Mouse (Mus musculus) liver, adult 2 months (tissue): ENCODE data around the gene Cpeb3. TPM values are rescaled to one million over a fixed set of nuclear protein-coding genes. Genes with fewer than 3 reads are reported as not detected.

Experiments used
- DNase-seq: peaks from one replicate; pipeline ENCODE4 v3.0.0-alpha.2; 2011; ENCODE audit warnings: low read depth, low spot score; ENCODE audit errors: extremely low read depth
- H3K27ac ChIP-seq: fragments of 200-500 bp; replicated peaks from 2 replicates; pipeline ENCODE4 v1.5.1; 2012; ENCODE audit warnings: low read depth, mild to moderate bottlenecking, control low read depth, inconsistent platforms, low read length; ENCODE audit not compliant: insufficient read depth
- H3K27me3 ChIP-seq: fragments of 200-500 bp; 2 replicates; pipeline ENCODE4 v1.6.1; 2012; ENCODE audit warnings: mild to moderate bottlenecking, moderate library complexity, low read length, inconsistent platforms; ENCODE audit not compliant: control insufficient read depth, insufficient read depth
- H3K36me3 ChIP-seq: fragments of 200-500 bp; 2 replicates; pipeline ENCODE4 v1.6.1; 2012; ENCODE audit warnings: low read length, inconsistent platforms; ENCODE audit not compliant: control insufficient read depth, insufficient read depth
- H3K4me1 ChIP-seq: fragments of 200-500 bp; 2 replicates; pipeline ENCODE4 v1.6.1; 2011; ENCODE audit warnings: low read length; ENCODE audit not compliant: control insufficient read depth, insufficient read depth
- H3K4me3 ChIP-seq: fragments of 200-500 bp; 2 replicates; pipeline ENCODE4 v1.5.1; 2011; ENCODE audit warnings: low read depth, mild to moderate bottlenecking, control low read depth, low read length, moderate library complexity; ENCODE audit not compliant: insufficient read depth
- H3K79me2 ChIP-seq: fragments of 200-500 bp; 2 replicates; pipeline ENCODE4 v1.6.1; 2012; ENCODE audit warnings: inconsistent platforms, mild to moderate bottlenecking, low read length, moderate library complexity; ENCODE audit not compliant: control insufficient read depth, insufficient read depth
- H3K9ac ChIP-seq: fragments of 200-500 bp; 2 replicates; pipeline ENCODE4 v1.6.1; 2012; ENCODE audit warnings: low read depth, mild to moderate bottlenecking, control low read depth, inconsistent platforms, low read length
- CTCF ChIP-seq: fragments of 200-500 bp; IDR thresholded peaks from 2 replicates; pipeline ENCODE4 v1.5.1; 2011; ENCODE audit warnings: low read depth, low read length, control low read depth
- POLR2A ChIP-seq: fragments of 200-500 bp; IDR thresholded peaks from 2 replicates; pipeline ENCODE4 v1.6.1; 2011; ENCODE audit warnings: low read length, control low read depth; ENCODE audit not compliant: insufficient read depth; ENCODE audit errors: extremely low read depth
- WGBS: fragments of 180-500 bp; shearing (Covaris S2); methylation state at CpG from one replicate; pipeline ENCODE4 v1.1.7; 2018; 5-methylcytosine and 5-hydroxymethylcytosine counted together
- polyA plus RNA-seq: library from polyadenylated mRNA; depleted of rRNA; stranded (reverse); fragments of >200 nt; gene quantifications from 2 replicates; pipeline ENCODE4 v1.2.3, GENCODE M21; 2012
- total RNA-seq: library from RNA; depleted of rRNA; stranded (reverse); fragments of >200 nt; gene quantifications from 2 replicates; pipeline ENCODE4 v1.2.3, GENCODE M21; 2014

Gene Cpeb3
- total and polyA plus RNA-seq, 2 experiments = 4.3 to 6.4 TPM

DNA sequence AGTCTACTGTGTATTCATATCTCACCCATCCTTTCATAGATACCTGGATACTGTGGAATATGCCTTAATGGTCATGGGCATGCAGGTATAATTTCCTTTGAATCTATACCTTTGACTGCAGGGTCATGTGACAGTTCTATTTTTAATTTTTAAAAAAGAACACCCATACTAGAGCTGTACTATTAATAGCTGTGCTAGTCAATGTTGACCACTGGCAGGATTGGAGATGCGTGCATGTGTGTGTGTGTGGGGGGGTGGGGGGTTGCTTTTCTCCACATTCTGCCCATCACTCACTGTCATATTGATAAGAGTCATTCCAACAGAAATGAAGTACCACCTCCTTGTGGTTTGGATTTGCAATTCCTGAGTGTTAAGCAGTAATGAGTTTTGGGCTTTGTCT, 92.6 kb downstream of the Cpeb3 start:
- Histone ChIP-seq H3K9ac (no peak overlapping the region), H3K79me2 (no peaks in the 10 kb centered on the region), H3K36me3 (no peaks in the 10 kb centered on the region), H3K4me1 (no peaks in the 10 kb centered on the region), H3K27me3 (no peaks in the 10 kb centered on the region), H3K27ac (no peak overlapping the region), H3K4me3 (no peak overlapping the region)
- WGBS = 94% methylated on average over 1 of the region's 1 CpGs
- no peak for DNase-seq
- TF ChIP-seq CTCF = no peak
- TF ChIP-seq POLR2A = no peak

DNA sequence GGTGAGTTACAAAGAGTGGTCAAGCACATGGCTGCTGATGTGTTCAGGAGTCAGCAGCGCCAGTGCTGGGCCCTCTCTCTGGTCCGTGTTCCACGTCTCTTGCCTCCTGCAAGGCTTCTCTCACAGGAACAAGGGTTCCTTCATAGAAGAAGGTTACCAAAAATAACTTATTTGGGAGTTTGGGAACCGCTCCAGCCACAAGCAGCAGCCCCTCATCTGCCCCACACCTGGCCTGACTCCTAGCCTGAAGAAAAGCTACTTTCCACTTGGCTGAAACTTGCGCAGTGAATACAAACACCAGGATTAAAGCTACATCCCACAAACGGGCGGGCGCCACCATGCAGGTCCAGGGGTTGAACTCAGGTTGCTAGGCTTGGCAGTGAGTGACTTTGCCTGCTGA, 93.0 kb downstream of the Cpeb3 start:
- Histone ChIP-seq H3K4me1 (no peaks in the 10 kb centered on the region), H3K4me3 (no peak overlapping the region), H3K79me2 (no peaks in the 10 kb centered on the region), H3K27ac (no peak overlapping the region), H3K27me3 (no peaks in the 10 kb centered on the region), H3K36me3 (no peaks in the 10 kb centered on the region), H3K9ac (no peak overlapping the region)
- TF ChIP-seq POLR2A (no peak), CTCF (no peak)
- WGBS = 74% methylated on average over 8 of the region's 8 CpGs
- peak; percentile 41 for DNase-seq

DNA sequence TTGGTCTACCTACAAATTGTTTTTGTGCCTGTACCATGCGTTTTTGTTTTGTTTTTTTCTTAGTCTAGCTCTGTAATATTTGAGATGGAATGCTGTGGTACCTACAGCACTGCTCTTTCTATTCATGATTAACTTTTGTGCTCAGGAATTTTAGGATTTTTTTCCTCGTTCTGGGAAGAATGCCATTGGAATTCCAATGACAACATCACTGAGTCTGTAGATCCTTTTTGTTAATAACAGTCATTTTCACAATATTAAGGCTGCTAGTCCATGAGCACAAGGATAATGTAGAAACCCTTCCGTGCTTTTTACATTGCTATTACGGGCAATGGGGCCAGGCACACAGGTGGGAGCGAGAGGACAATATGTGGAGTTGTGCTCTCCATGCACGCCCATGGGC, 96.6 kb downstream of the Cpeb3 start:
- no peak overlapping the region for H3K9ac ChIP-seq
- H3K36me3 ChIP-seq = no peaks in the 10 kb centered on the region
- H3K4me1 ChIP-seq = no peaks in the 10 kb centered on the region
- DNase-seq = peak; percentile 32
- no peak overlapping the region for H3K27ac ChIP-seq
- TF ChIP-seq POLR2A (no peak), CTCF (no peak)
- no peak overlapping the region for H3K4me3 ChIP-seq
- H3K79me2 ChIP-seq = peaks cover 2% of the 10 kb centered on the region; the same call in 1 of the 2 replicates
- 83% methylated on average over 6 of the region's 6 CpGs for WGBS
- H3K27me3 ChIP-seq = no peaks in the 10 kb centered on the region

DNA sequence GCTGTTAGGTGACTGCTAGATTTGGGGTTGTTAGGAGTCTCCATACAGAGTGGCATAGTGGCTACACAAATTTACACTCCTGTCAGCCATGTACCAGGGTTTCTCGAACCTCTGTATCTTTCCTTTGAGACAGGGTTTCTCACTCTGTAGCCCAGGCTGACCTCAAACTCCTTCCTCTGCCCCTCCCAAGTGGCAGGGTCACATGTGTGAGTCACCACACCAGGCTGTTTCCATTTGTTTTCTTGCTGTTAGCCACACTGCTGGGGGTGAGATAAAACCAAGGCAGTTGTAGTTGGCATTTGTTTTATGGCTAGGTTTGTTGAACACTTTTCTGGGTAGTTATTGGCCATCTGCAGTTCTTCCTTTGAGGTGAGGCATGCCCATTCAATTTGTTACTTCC, 97.9 kb downstream of the Cpeb3 start:
- Histone ChIP-seq H3K4me1 (no peaks in the 10 kb centered on the region), H3K9ac (no peak overlapping the region), H3K36me3 (no peaks in the 10 kb centered on the region), H3K4me3 (no peak overlapping the region), H3K79me2 (peaks cover 6% of the 10 kb centered on the region; the same call in 1 of the 2 replicates), H3K27me3 (no peaks in the 10 kb centered on the region), H3K27ac (no peak overlapping the region)
- TF ChIP-seq CTCF = no peak
- TF ChIP-seq POLR2A = no peak
- DNase-seq = no peak
- 71% methylated on average over 1 of the region's 1 CpGs for whole genome bisulfite sequencing

DNA sequence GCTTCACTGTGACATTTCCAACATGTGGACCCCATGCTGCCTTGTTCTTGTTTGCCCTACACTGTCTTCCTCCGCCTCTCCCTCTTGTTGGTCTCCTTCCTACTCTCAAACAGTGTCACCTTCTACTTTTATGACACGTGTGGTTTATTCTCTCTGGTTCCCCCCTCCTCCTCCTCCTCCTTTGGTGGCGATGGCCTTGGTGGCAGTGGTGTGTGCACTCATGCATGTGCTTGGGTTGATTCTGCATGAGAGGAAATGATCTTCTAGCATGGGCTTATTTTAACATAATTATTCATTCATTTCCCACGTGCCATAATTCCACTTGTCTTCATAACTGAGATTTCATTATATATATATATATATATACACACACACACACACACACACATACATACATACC, 98.5 kb downstream of the Cpeb3 start:
- Histone ChIP-seq H3K4me3 (no peak overlapping the region), H3K4me1 (no peaks in the 10 kb centered on the region), H3K36me3 (no peaks in the 10 kb centered on the region), H3K9ac (no peak overlapping the region), H3K79me2 (peaks cover 6% of the 10 kb centered on the region; the same call in 1 of the 2 replicates), H3K27ac (no peak overlapping the region), H3K27me3 (no peaks in the 10 kb centered on the region)
- no peak for TF ChIP-seq CTCF
- no peak for TF ChIP-seq POLR2A
- 93% methylated on average over 4 of the region's 4 CpGs for WGBS
- DNase-seq = no peak

DNA sequence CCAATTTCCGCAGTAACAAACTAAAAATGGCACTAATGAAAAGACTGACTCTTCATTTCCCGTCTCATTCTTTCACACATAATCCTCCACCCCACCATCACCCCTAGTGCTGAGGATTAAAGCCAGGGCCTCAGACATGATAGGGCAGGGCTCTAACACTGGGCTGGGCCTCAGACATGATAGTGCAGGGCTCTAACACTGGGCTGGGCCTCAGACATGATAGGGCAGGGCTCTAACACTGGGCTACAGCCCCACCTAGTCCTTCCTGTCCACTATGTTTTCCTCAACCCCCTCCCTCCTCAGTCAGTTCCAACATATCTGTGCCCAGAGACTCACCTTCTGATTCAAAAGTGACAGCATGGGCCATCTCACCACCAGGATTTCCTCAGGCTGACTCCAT, 107.7 kb downstream of the Cpeb3 start:
- H3K4me1 ChIP-seq = no peaks in the 10 kb centered on the region
- no peak overlapping the region for H3K27ac ChIP-seq
- DNase-seq = no peak
- no peak overlapping the region for H3K4me3 ChIP-seq
- no peaks in the 10 kb centered on the region for H3K36me3 ChIP-seq
- no peak for TF ChIP-seq POLR2A
- H3K79me2 ChIP-seq = peaks cover 6% of the 10 kb centered on the region; the same call in 1 of the 2 replicates
- no peaks in the 10 kb centered on the region for H3K27me3 ChIP-seq
- WGBS = 90% methylated on average over 2 of the region's 2 CpGs
- no peak overlapping the region for H3K9ac ChIP-seq
